Mouse (Mus musculus): ENCODE results near the gene Gm5485.

Gm5485 gene

DNA sequence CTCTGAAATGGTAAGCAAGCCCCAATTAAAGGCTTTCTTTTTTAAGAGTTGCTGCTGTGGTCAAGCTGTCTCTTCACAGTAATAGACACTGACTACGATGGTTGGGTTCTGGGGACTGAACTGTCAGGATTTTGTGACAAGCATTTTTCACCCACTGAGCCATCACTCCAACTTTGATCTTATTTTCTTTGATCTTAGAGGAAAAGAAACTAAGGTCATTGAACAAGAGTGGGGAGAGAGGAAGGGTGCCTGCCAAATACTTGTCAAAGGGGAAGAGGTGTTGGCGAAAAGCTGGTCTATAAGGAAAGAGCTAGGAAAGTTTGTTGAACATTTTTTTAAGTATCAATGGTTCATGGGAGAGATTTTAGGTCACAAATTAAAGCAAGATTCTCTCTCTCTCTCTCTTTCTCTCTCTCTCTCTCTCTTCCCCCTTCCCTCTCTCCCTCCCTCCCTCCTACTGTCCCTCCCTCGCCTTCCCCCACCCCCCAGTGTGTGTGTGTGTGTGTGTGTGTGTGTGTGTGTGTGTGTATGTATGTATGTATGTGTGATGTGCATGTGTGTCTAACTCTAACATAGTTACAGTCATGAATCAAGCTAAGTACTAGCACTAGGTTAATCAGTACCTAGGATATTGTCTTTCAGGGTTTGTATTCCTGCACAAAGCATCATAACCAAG is 28.5 kb downstream of the Gm5485 start:
- in situ Hi-C loops (cut with MboI; ENCODE audit: low pct_unique_long_range_greater_than_20kb in 1 of 2, low sequenced_read_pairs in 2 of 2, unreplicated experiment in 1 of 2): no loop called here

DNA sequence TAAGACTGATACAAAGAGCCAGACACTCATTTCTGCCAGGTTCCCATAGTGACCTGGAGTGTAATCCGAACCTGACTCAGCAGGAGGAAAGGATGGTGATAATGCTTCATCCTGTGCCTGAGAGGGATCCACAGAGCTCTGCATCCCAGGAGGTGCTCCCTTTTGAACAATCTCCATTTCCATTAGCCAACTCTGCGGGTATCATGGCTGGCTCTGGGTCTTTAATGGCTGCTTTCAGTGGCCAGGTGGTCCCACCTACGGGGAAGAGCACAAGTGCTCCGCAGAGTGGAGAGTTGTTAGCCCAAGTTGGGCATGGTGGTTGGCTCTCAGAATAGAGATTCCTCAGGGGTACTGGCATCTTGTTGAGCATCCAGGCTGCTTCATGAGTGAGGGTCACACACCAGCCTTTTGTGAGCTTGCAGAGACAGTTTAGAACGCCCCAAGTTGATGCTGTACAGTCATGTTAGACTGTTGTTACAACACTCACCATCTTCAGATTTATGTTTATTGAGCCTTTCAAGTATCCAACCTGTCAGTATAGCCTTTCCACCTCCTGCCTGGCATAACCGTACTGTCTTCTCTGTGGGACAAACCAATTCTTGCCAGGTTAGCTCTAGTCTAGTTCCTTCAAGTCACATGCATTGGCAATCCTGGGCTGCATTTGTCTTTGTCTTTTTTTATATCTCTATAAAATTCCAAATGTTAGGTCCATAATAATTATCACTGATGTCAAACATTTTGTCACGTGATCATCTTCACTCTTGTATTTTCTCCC is 38.3 kb downstream of the Gm5485 start:
- in situ Hi-C loops (cut with MboI; ENCODE audit: low pct_unique_long_range_greater_than_20kb in 1 of 2, low sequenced_read_pairs in 2 of 2, unreplicated experiment in 1 of 2): no loop called here

DNA sequence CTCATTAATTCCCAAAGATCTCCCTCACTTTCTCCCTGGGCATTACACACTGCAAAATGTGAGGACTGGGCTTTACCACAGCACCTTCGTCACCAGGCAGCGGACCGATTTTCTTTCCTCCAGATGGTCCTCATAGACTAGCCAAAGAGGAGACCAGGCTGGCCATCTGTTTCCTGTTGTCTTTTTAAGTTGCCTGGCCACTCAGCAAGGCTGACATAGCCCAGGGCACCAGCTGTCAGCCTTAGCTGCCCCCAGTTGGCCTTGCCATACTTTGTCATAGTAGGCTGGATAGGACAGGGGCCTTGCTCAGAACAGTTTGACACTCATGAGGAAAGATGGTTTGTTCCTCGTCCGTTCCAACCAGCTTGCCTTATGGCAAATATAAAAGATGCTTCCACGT is 39.8 kb downstream of the Gm5485 start:
- in situ Hi-C loops (cut with MboI; ENCODE audit: low pct_unique_long_range_greater_than_20kb in 1 of 2, low sequenced_read_pairs in 2 of 2, unreplicated experiment in 1 of 2): no loop called here

DNA sequence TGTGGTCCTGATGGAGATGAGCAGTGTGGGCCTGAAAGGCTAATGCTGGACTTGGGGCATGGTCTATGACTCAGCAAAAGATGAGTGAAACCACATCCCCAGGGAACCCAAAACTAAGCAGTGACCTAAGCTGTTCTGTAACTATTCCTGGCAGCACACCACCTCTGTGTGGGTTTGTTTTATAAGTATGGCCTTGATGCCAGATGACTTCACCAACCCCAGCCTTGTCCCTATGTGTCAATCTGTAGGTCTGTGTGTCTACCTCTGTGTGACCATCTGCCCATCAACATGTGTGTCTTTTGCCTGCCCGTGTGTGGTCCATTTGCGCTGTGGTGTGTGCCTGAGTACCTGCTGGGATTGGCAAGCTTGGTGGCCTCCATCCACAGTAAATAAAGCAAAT is 44.1 kb downstream of the Gm5485 start:
- in situ Hi-C loops (cut with MboI; ENCODE audit: low pct_unique_long_range_greater_than_20kb in 1 of 2, low sequenced_read_pairs in 2 of 2, unreplicated experiment in 1 of 2): no loop called here

- in situ Hi-C loops (cut with MboI; ENCODE audit: low pct_unique_long_range_greater_than_20kb in 1 of 2, low sequenced_read_pairs in 2 of 2, unreplicated experiment in 1 of 2): no loop called here
Observed at GRCm38 (mm10) chr16:48366801-48367200, 45.4 kb downstream of the Gm5485 start.

DNA sequence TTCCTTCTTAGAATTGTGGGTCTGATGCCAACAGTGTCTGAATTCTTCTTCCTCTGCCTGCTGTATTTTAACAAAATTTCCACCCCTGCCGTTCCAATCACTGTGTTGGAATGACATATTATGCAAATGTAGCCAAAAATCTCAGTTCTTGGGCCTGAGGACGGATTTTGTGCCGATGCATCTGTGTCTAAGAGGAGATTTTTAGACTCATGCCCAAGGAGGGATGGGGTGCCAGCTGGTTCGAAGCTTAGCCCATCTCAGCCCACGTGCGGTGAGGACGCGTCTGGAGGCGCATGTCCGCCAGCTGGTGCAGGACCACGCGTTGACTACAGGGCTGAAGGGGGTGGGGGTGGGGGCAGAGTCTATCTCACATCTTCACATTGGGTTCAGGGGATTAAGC is 51.3 kb downstream of the Gm5485 start:
- in situ Hi-C loops (cut with MboI; ENCODE audit: low pct_unique_long_range_greater_than_20kb in 1 of 2, low sequenced_read_pairs in 2 of 2, unreplicated experiment in 1 of 2): no loop called here

- in situ Hi-C loops (cut with MboI; ENCODE audit: low pct_unique_long_range_greater_than_20kb in 1 of 2, low sequenced_read_pairs in 2 of 2, unreplicated experiment in 1 of 2): no loop called here
Observed at GRCm38 (mm10) chr16:48356417-48356816, 55.8 kb downstream of the Gm5485 start.

DNA sequence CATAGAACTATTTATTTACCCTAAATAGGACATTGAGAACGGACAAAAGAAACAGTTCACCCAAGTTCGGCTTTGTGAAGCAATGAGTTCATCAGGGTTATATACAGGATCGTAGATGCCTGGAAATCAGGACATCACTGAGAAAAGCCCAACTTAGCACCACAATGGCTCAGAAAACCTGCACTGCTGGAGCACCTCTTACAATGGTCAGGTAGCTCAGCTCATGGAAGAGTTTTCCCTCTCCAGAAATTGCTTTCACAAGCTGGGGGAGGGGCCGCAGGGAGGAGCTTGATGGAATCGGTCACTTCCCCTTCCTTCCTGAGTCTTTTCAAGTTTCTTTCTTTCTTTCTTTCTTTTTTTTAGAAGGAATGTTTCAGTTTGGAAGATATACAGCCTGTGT is 56.5 kb downstream of the Gm5485 start:
- in situ Hi-C loops (cut with MboI; ENCODE audit: low pct_unique_long_range_greater_than_20kb in 1 of 2, low sequenced_read_pairs in 2 of 2, unreplicated experiment in 1 of 2): no loop called here
